Mouse (Mus musculus): Measurements from ENCODE around the gene Gng7. TPM values are rescaled to one million over a fixed set of nuclear protein-coding genes. Genes with fewer than 3 reads are reported as not detected.
"Not testable (repeated sequence)": the region's sequence is repeated elsewhere in the genome, so short reads cannot be mapped to it uniquely, and the experiment has no call there.

The Gng7 gene
- polyA plus RNA-seq, 1 experiment from 2014 or later: 5.7 TPM

- H3K9ac ChIP-seq: no peak overlapping the region
- no peak overlapping the region for H3K4me3 ChIP-seq (ENCODE audit: low read depth, low read length)
- H3K27ac ChIP-seq (ENCODE audit: low read depth): no peak overlapping the region
- WGBS: 61% methylated on average over 5 of the region's 5 CpGs
- TF ChIP-seq CTCF (IDR thresholded peaks at IDR 0.05; ENCODE audit: low read depth): no peak
- H3K4me2 ChIP-seq: no peak overlapping the region
- no peak for DNase-seq
- H3K27me3 ChIP-seq (ENCODE audit: insufficient read depth, low read length): 0 out of 2 replicates have a peak, but pooled peaks cover 5% of the 10 kb centered on the region
- no peak for ATAC-seq (ENCODE audit: insufficient read depth)
- no peaks in the 10 kb centered on the region for H3K36me3 ChIP-seq (ENCODE audit: insufficient read depth)
- no peaks in the 10 kb centered on the region for H3K9me3 ChIP-seq (ENCODE audit: low read depth, low read length)
- H3K4me1 ChIP-seq (ENCODE audit: insufficient read depth): no peaks in the 10 kb centered on the region
Observed at GRCm38 (mm10) chr10:80993276-80993675, 21.5 kb downstream of the Gng7 start.

GRCm38 (mm10) chr10:80991945-80992344 lies 22.8 kb downstream of the Gng7 start:
- Histone ChIP-seq H3K9me3 (ENCODE audit: low read depth, low read length) (no peaks in the 10 kb centered on the region), H3K9ac (no peak overlapping the region), H3K4me2 (no peak overlapping the region), H3K4me3 (ENCODE audit: low read depth, low read length) (no peak overlapping the region), H3K36me3 (ENCODE audit: insufficient read depth) (no peaks in the 10 kb centered on the region), H3K27me3 (ENCODE audit: insufficient read depth, low read length) (peaks cover 6% of the 10 kb centered on the region; the same call in 1 of the 2 replicates), H3K27ac (ENCODE audit: low read depth) (no peak overlapping the region), H3K4me1 (ENCODE audit: insufficient read depth) (peaks cover 5% of the 10 kb centered on the region)
- DNase-seq (no peak), ATAC-seq (ENCODE audit: insufficient read depth) (no peak)
- no peak for TF ChIP-seq CTCF (IDR thresholded peaks at IDR 0.05; ENCODE audit: low read depth)
- WGBS: 96% methylated on average over 1 of the region's 1 CpGs

- Histone ChIP-seq H3K9me3 (ENCODE audit: low read depth, low read length) (no peaks in the 10 kb centered on the region), H3K27ac (ENCODE audit: low read depth) (no peak overlapping the region), H3K4me2 (no peak overlapping the region), H3K9ac (no peak overlapping the region), H3K4me1 (ENCODE audit: insufficient read depth) (peaks cover 5% of the 10 kb centered on the region), H3K36me3 (ENCODE audit: insufficient read depth) (no peaks in the 10 kb centered on the region), H3K27me3 (ENCODE audit: insufficient read depth, low read length) (peaks cover 13% of the 10 kb centered on the region; the same call in 1 of the 2 replicates), H3K4me3 (ENCODE audit: low read depth, low read length) (no peak overlapping the region)
- TF ChIP-seq CTCF (IDR thresholded peaks at IDR 0.05; ENCODE audit: low read depth): peak; percentile 64
- 14% methylated on average over 3 of the region's 3 CpGs for WGBS
- DNase-seq (peak; percentile 54), ATAC-seq (ENCODE audit: insufficient read depth) (no peak)
Observed at GRCm38 (mm10) chr10:80991007-80991406, 23.7 kb downstream of the Gng7 start.

- DNase-seq (no peak), ATAC-seq (ENCODE audit: insufficient read depth) (no peak)
- no peaks in the 10 kb centered on the region for H3K9me3 ChIP-seq (ENCODE audit: low read depth, low read length)
- no peak overlapping the region for H3K9ac ChIP-seq
- 67% methylated on average over 7 of the region's 7 CpGs for WGBS
- H3K36me3 ChIP-seq (ENCODE audit: insufficient read depth): no peaks in the 10 kb centered on the region
- H3K27me3 ChIP-seq (ENCODE audit: insufficient read depth, low read length): peaks cover 18% of the 10 kb centered on the region
- H3K4me1 ChIP-seq (ENCODE audit: insufficient read depth): peaks cover 5% of the 10 kb centered on the region
- H3K27ac ChIP-seq (ENCODE audit: low read depth): no peak overlapping the region
- H3K4me2 ChIP-seq: no peak overlapping the region
- no peak for TF ChIP-seq CTCF (IDR thresholded peaks at IDR 0.05; ENCODE audit: low read depth)
- H3K4me3 ChIP-seq (ENCODE audit: low read depth, low read length): no peak overlapping the region
Observed at GRCm38 (mm10) chr10:80990406-80990805, 24.3 kb downstream of the Gng7 start.

- H3K9ac ChIP-seq; H3K27ac ChIP-seq (ENCODE audit: low read depth); H3K4me1 ChIP-seq (ENCODE audit: insufficient read depth); H3K4me3 ChIP-seq (ENCODE audit: low read depth, low read length); ATAC-seq (ENCODE audit: insufficient read depth); H3K4me2 ChIP-seq; H3K9me3 ChIP-seq (ENCODE audit: low read depth, low read length); H3K36me3 ChIP-seq (ENCODE audit: insufficient read depth); DNase-seq: not testable (repeated sequence)
- peaks cover 22% of the 10 kb centered on the region for H3K27me3 ChIP-seq (ENCODE audit: insufficient read depth, low read length)
- 48% methylated on average over 4 of the region's 4 CpGs for WGBS
Observed at GRCm38 (mm10) chr10:80989854-80990253, 24.9 kb downstream of the Gng7 start.

GRCm38 (mm10) chr10:80989446-80989845 lies 25.3 kb downstream of the Gng7 start:
- Histone ChIP-seq H3K4me2 (no peak overlapping the region), H3K36me3 (ENCODE audit: insufficient read depth) (no peaks in the 10 kb centered on the region), H3K27ac (ENCODE audit: low read depth) (no peak overlapping the region), H3K4me1 (ENCODE audit: insufficient read depth) (peaks cover 5% of the 10 kb centered on the region), H3K4me3 (ENCODE audit: low read depth, low read length) (no peak overlapping the region), H3K9me3 (ENCODE audit: low read depth, low read length) (no peaks in the 10 kb centered on the region), H3K27me3 (ENCODE audit: insufficient read depth, low read length) (peaks cover 22% of the 10 kb centered on the region), H3K9ac (no peak overlapping the region)
- no peak for ATAC-seq (ENCODE audit: insufficient read depth)
- DNase-seq: no peak
- WGBS: 55% methylated on average over 6 of the region's 6 CpGs
- TF ChIP-seq CTCF (IDR thresholded peaks at IDR 0.05; ENCODE audit: low read depth): no peak

GRCm38 (mm10) chr10:80987709-80988441 lies 26.9 kb downstream of the Gng7 start:
- Histone ChIP-seq H3K27me3 (ENCODE audit: insufficient read depth, low read length) (peaks cover 27% of the 10 kb centered on the region), H3K4me1 (ENCODE audit: insufficient read depth) (peaks cover 5% of the 10 kb centered on the region), H3K36me3 (ENCODE audit: insufficient read depth) (no peaks in the 10 kb centered on the region), H3K27ac (ENCODE audit: low read depth) (peak overlapping the region; percentile 76; the same call in 1 of the 2 replicates), H3K4me3 (ENCODE audit: low read depth, low read length) (no peak overlapping the region), H3K4me2 (peak overlapping the region; percentile 20; the same call in 1 of the 2 replicates), H3K9me3 (ENCODE audit: low read depth, low read length) (no peaks in the 10 kb centered on the region), H3K9ac (peak overlapping the region; percentile 29; the same call in 1 of the 2 replicates)
- peak; percentile 98 for TF ChIP-seq CTCF (IDR thresholded peaks at IDR 0.05; ENCODE audit: low read depth)
- ATAC-seq (ENCODE audit: insufficient read depth) (peak; percentile 93), DNase-seq (peak; percentile 96)
- 11% methylated on average over 10 of the region's 10 CpGs for WGBS
